Mouse (Mus musculus) embryonic facial prominence, embryonic 13.5 days (tissue): Measurements from ENCODE around the gene Fzr1. TPM values are rescaled to one million over a fixed set of nuclear protein-coding genes. Genes with fewer than 3 reads are reported as not detected.

ENCODE experiments used
- ATAC-seq: fragments of 200-750 bp; cut with Nextera tagmentation; 2 replicates; pipeline ENCODE4 v1.8.0; 2017; ENCODE audit warnings: low read depth; ENCODE audit not compliant: insufficient number of reproducible peaks, insufficient read depth, low FRiP score, low TSS enrichment
- H3K27ac ChIP-seq: fragments of 300-500 bp; sonication (generic); 2 replicates; pipeline ENCODE4 v1.5.1; 2015; ENCODE audit warnings: moderate library complexity, mild to moderate bottlenecking, inconsistent platforms
- H3K27me3 ChIP-seq: fragments of 300-500 bp; sonication (generic); 2 replicates; pipeline ENCODE4 v1.6.1; 2015; ENCODE audit warnings: mild to moderate bottlenecking, inconsistent platforms
- H3K36me3 ChIP-seq: fragments of 300-500 bp; sonication (generic); 2 replicates; pipeline ENCODE4 v1.6.1; 2015; ENCODE audit warnings: mild to moderate bottlenecking, inconsistent platforms
- H3K4me1 ChIP-seq: fragments of 300-500 bp; sonication (generic); 2 replicates; pipeline ENCODE4 v1.6.1; 2015; ENCODE audit warnings: inconsistent platforms
- H3K4me2 ChIP-seq: fragments of 300-500 bp; sonication (generic); 2 replicates; pipeline ENCODE4 v1.6.1; 2015; ENCODE audit warnings: moderate library complexity, mild to moderate bottlenecking, inconsistent platforms
- H3K4me3 ChIP-seq: fragments of 300-500 bp; sonication (generic); 2 replicates; pipeline ENCODE4 v1.5.1; 2015; ENCODE audit warnings: mild to moderate bottlenecking, inconsistent platforms
- H3K9ac ChIP-seq: fragments of 300-500 bp; sonication (generic); 2 replicates; pipeline ENCODE4 v1.6.1; 2015; ENCODE audit warnings: mild to moderate bottlenecking, inconsistent platforms
- H3K9me3 ChIP-seq: fragments of 300-500 bp; sonication (generic); 2 replicates; pipeline ENCODE4 v1.6.1; 2016; ENCODE audit warnings: inconsistent platforms
- WGBS: fragments of 180-500 bp; shearing (Covaris S2); methylation state at CpG from one replicate; pipeline ENCODE4 v1.1.7; 2015; ENCODE audit warnings: mixed read lengths; 5-methylcytosine and 5-hydroxymethylcytosine counted together
- polyA plus RNA-seq: library from polyadenylated mRNA; unstranded; fragments of >200 nt; fragmentation: Nextera tagmentation; extraction: Ambion mirVana; gene quantifications from 2 replicates; pipeline ENCODE4 v1.2.1, GENCODE M21; 2015

The Fzr1 gene
- 102 and 119 TPM in 2 replicates for polyA plus RNA-seq

GRCm38 (mm10) chr10:81377793-81378552, at the start of gene Fzr1:
Gene Fzr1, minus strand, starts transcription at chr10:81378516.
- peaks cover 29% of the 10 kb centered on the region for H3K36me3 ChIP-seq
- H3K27me3 ChIP-seq: no peaks in the 10 kb centered on the region
- peak within 1 kb of the TSS; percentile 88 for H3K4me2 ChIP-seq
- peak; percentile 21; the same call in 1 of the 2 replicates for ATAC-seq
- under 1% methylated on average over 53 of the region's 59 CpGs for WGBS
- no peaks in the 10 kb centered on the region for H3K9me3 ChIP-seq
- H3K4me3 ChIP-seq: peak within 1 kb of the TSS; percentile 79
- H3K27ac ChIP-seq: peak within 1 kb of the TSS; percentile 85
- peaks cover 37% of the 10 kb centered on the region for H3K4me1 ChIP-seq
- peak within 1 kb of the TSS; percentile 95 for H3K9ac ChIP-seq

- H3K9me3 ChIP-seq: no peaks in the 10 kb centered on the region
- no peak overlapping the region for H3K4me2 ChIP-seq
- peaks cover 50% of the 10 kb centered on the region for H3K4me1 ChIP-seq
- no peak for ATAC-seq
- H3K36me3 ChIP-seq: no peaks in the 10 kb centered on the region
- 76% methylated on average over 8 of the region's 8 CpGs for WGBS
- H3K27ac ChIP-seq: no peak overlapping the region
- no peak overlapping the region for H3K4me3 ChIP-seq
- no peak overlapping the region for H3K9ac ChIP-seq
- peaks cover 34% of the 10 kb centered on the region for H3K27me3 ChIP-seq
These were observed 49.6 kb upstream of the Fzr1 start for GRCm38 (mm10) chr10:81427804-81428506.

DNA sequence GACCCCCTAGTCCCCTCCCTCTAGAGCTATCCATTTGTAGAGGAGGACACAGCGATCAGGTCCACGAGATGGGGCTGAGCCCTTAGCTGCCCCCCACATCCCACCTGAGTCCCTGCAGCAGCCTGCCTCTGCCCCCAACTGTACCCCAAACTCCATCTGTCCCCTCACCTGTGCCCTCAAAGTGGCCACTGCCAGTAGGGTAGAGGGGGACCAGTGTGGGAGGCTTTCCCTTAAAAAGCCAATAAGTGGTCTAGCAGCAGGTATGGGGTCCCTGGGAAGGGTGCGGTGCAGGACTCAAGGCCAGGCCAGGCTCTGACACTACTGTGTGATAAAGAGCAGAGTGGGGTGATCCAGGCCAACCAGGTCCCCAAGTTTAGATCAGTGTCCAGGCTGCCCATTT, 49.0 kb upstream of the Fzr1 start:
- H3K27me3 ChIP-seq: peaks cover 34% of the 10 kb centered on the region

DNA sequence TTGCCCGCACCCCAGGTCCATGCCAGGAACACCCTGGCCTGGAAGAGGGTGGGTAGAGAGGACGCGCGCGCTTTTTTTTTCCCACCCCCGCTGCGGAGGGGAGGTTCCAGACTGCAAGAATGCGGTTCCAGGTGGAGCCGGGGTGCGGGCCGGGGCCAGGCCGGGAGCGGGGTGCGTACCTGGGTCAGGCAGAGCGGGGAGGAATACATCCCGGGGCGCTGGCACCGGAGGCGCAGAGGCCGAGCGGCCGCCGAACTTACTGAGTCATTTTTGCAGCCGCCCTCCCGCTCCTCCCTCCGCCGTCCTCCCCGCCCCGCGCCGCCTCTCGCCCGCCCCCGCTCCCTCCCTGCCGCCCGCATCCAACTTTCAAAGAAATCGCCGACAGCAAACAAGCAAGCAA, 48.6 kb upstream of the Fzr1 start:
- no peaks in the 10 kb centered on the region for H3K9me3 ChIP-seq
- peak overlapping the region; percentile 68 for H3K4me3 ChIP-seq
- peak overlapping the region; percentile 22; the same call in 1 of the 2 replicates for H3K27ac ChIP-seq
- H3K4me2 ChIP-seq: peak overlapping the region; percentile 76
- WGBS: 2% methylated on average over 36 of the region's 38 CpGs
- no peak for ATAC-seq
- peaks cover 34% of the 10 kb centered on the region for H3K27me3 ChIP-seq
- H3K4me1 ChIP-seq: peaks cover 45% of the 10 kb centered on the region
- no peaks in the 10 kb centered on the region for H3K36me3 ChIP-seq
- peak overlapping the region; percentile 85 for H3K9ac ChIP-seq

More for the DNA sequence above, 49.0 kb upstream of the Fzr1 start:
- H3K4me3 ChIP-seq: peak overlapping the region; percentile 68
- H3K9ac ChIP-seq: peak overlapping the region; percentile 85; the same call in 1 of the 2 replicates
- no peak for ATAC-seq
- H3K27ac ChIP-seq: no peak overlapping the region
- H3K9me3 ChIP-seq: no peaks in the 10 kb centered on the region
- H3K36me3 ChIP-seq: no peaks in the 10 kb centered on the region
- 26% methylated on average over 3 of the region's 3 CpGs for WGBS
- H3K4me2 ChIP-seq: peak overlapping the region; percentile 76
- H3K4me1 ChIP-seq: peaks cover 45% of the 10 kb centered on the region

- H3K9ac ChIP-seq: peak overlapping the region; percentile 85
- H3K4me3 ChIP-seq: peak overlapping the region; percentile 68
- H3K27ac ChIP-seq: 0 out of 2 replicates have a peak overlapping the region, but pooled peaks have one; percentile 22
- ATAC-seq: no peak
- 2% methylated on average over 15 of the region's 33 CpGs for WGBS
- no peaks in the 10 kb centered on the region for H3K9me3 ChIP-seq
- no peaks in the 10 kb centered on the region for H3K36me3 ChIP-seq
- H3K27me3 ChIP-seq: peaks cover 34% of the 10 kb centered on the region
- peak overlapping the region; percentile 76 for H3K4me2 ChIP-seq
- H3K4me1 ChIP-seq: peaks cover 40% of the 10 kb centered on the region
These were observed 47.9 kb upstream of the Fzr1 start for GRCm38 (mm10) chr10:81426081-81426671.

DNA sequence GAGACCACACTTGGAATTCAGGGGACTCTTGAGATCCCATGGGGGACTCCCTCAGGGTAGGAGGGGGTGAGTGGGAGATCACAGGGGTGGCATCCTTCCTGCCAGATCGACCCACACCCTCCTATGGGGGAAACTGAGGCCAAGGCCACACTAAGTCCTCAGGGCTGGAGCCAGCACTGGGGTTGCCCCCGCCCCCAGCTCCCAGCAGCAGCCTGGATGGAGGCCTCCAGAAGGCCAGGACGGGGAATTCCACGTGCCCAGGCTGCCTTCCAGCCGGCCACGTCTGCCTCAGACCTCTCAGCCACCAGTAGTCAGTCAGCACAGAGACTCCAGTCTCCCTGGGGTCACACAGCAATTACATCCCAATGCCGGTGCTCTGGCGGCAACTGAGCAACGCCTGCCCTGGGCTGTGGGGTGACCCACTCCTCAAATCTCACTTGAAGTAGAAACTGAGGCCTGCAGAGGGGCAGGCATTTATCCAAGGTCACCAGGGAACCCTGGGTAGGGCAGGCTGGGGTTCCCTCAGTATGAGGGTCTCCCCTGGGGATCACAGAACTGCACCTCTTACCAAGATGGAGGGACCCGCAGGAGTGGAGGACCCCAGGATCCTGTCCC, 47.0 kb upstream of the Fzr1 start:
- H3K4me2 ChIP-seq: peak overlapping the region; percentile 76
- peaks cover 37% of the 10 kb centered on the region for H3K4me1 ChIP-seq
- H3K9me3 ChIP-seq: no peaks in the 10 kb centered on the region
- H3K27ac ChIP-seq: peak overlapping the region; percentile 51
- WGBS: 31% methylated on average over 10 of the region's 10 CpGs
- peaks cover 7% of the 10 kb centered on the region for H3K36me3 ChIP-seq
- peaks cover 34% of the 10 kb centered on the region for H3K27me3 ChIP-seq
- peak overlapping the region; percentile 68 for H3K4me3 ChIP-seq
- peak overlapping the region; percentile 85 for H3K9ac ChIP-seq
- ATAC-seq: no peak

GRCm38 (mm10) chr10:81424246-81425051, 46.1 kb upstream of the Fzr1 start:
- WGBS: 6% methylated on average over 23 of the region's 25 CpGs
- no peak for ATAC-seq
- Histone ChIP-seq H3K27me3 (peaks cover 34% of the 10 kb centered on the region), H3K36me3 (peaks cover 16% of the 10 kb centered on the region), H3K4me3 (peak overlapping the region; percentile 68), H3K4me2 (peak overlapping the region; percentile 76), H3K4me1 (peaks cover 33% of the 10 kb centered on the region), H3K9ac (peak overlapping the region; percentile 85), H3K9me3 (no peaks in the 10 kb centered on the region), H3K27ac (peak overlapping the region; percentile 51)

- no peak overlapping the region for H3K27ac ChIP-seq
- peaks cover 23% of the 10 kb centered on the region for H3K36me3 ChIP-seq
- H3K9ac ChIP-seq: peak overlapping the region; percentile 85; the same call in 1 of the 2 replicates
- ATAC-seq: no peak
- peak overlapping the region; percentile 76 for H3K4me2 ChIP-seq
- H3K4me3 ChIP-seq: peak overlapping the region; percentile 68; the same call in 1 of the 2 replicates
- H3K4me1 ChIP-seq: peaks cover 34% of the 10 kb centered on the region
- peaks cover 30% of the 10 kb centered on the region for H3K27me3 ChIP-seq
- 68% methylated on average over 4 of the region's 4 CpGs for WGBS
- no peaks in the 10 kb centered on the region for H3K9me3 ChIP-seq
These were observed 45.3 kb upstream of the Fzr1 start for GRCm38 (mm10) chr10:81423476-81424245.

- peaks cover 44% of the 10 kb centered on the region for H3K4me1 ChIP-seq
- 73% methylated on average over 3 of the region's 3 CpGs for WGBS
- H3K9ac ChIP-seq: no peak overlapping the region
- no peak overlapping the region for H3K4me3 ChIP-seq
- H3K27ac ChIP-seq: no peak overlapping the region
- no peak overlapping the region for H3K4me2 ChIP-seq
- H3K27me3 ChIP-seq: peaks cover 21% of the 10 kb centered on the region
- no peaks in the 10 kb centered on the region for H3K9me3 ChIP-seq
- no peak for ATAC-seq
- H3K36me3 ChIP-seq: peaks cover 24% of the 10 kb centered on the region
These were observed 44.4 kb upstream of the Fzr1 start for GRCm38 (mm10) chr10:81422661-81423217.

DNA sequence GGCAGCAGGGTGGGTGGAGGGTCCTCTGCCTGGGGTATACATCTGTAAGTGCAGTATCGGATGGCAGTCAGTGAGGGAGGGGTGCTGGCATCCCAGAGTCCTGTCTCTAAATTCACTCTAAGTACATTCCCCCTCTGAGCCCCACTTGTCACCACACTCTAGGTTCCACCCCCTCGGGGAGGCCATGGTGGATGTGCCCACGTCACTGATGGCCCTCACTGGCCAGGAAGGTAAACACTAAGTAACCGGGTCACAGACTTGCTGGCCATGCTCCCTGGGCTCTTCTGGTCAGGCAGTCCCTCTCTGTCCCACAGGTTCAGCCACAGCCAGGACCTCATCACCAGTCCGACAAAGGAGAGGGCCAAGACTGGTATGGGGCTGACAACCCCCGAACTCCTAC, 43.9 kb upstream of the Fzr1 start:
- H3K4me1 ChIP-seq: peaks cover 46% of the 10 kb centered on the region
- WGBS: 72% methylated on average over 6 of the region's 6 CpGs
- ATAC-seq: no peak
- no peak overlapping the region for H3K4me3 ChIP-seq
- H3K4me2 ChIP-seq: no peak overlapping the region
- no peaks in the 10 kb centered on the region for H3K9me3 ChIP-seq
- no peak overlapping the region for H3K27ac ChIP-seq
- no peak overlapping the region for H3K9ac ChIP-seq
- peaks cover 16% of the 10 kb centered on the region for H3K27me3 ChIP-seq
- peaks cover 24% of the 10 kb centered on the region for H3K36me3 ChIP-seq
